Mouse (Mus musculus) retina, postnatal 1 day (tissue): ENCODE data around the gene Gab1.

ENCODE experiments used
- DNase-seq: peaks from one replicate; pipeline ENCODE4 v3.0.0-alpha.2; 2012

Gene Gab1

GRCm38 (mm10) chr8:80738388-80739154, 141.7 kb downstream of the Gab1 start:
- DNase-seq: peak; percentile 85

GRCm38 (mm10) chr8:80738046-80738387, 142.3 kb downstream of the Gab1 start:
- DNase-seq: no peak

GRCm38 (mm10) chr8:80732326-80732725, 148.0 kb downstream of the Gab1 start:
- DNase-seq: no peak

- DNase-seq: no peak
Measured at GRCm38 (mm10) chr8:80714461-80714860, 165.9 kb downstream of the Gab1 start.
